Mouse (Mus musculus): Measurements from ENCODE around the gene Ssbp3. TPM values are rescaled to one million over a fixed set of nuclear protein-coding genes. Genes with fewer than 3 reads are reported as not detected.

Ssbp3 gene
- polyA plus RNA-seq, 1 experiment from 2014 or later, result 214 TPM

GRCm38 (mm10) chr4:107026451-107026850, 116.0 kb downstream of the Ssbp3 start:
- 69% methylated on average over 8 of the region's 8 CpGs for WGBS
- peak overlapping the region; percentile 9 for H3K27ac ChIP-seq
- peaks cover 46% of the 10 kb centered on the region for H3K4me1 ChIP-seq
- H3K9ac ChIP-seq, result no peak overlapping the region
- ATAC-seq (ENCODE audit: low FRiP score), result no peak
- H3K9me3 ChIP-seq, result no peaks in the 10 kb centered on the region
- no peak overlapping the region for H3K4me2 ChIP-seq
- H3K4me3 ChIP-seq (replicated peaks), result no peak overlapping the region
- peaks cover 20% of the 10 kb centered on the region for H3K27me3 ChIP-seq
- H3K36me3 ChIP-seq (replicated peaks), result peaks cover 41% of the 10 kb centered on the region

- no peaks in the 10 kb centered on the region for H3K27me3 ChIP-seq
- WGBS, result 90% methylated on average over 4 of the region's 4 CpGs
- peaks cover 93% of the 10 kb centered on the region for H3K36me3 ChIP-seq (replicated peaks)
- no peak overlapping the region for H3K4me3 ChIP-seq (replicated peaks)
- ATAC-seq (ENCODE audit: low FRiP score), result no peak
- H3K27ac ChIP-seq, result no peak overlapping the region
- no peaks in the 10 kb centered on the region for H3K9me3 ChIP-seq
- peaks cover 13% of the 10 kb centered on the region for H3K4me1 ChIP-seq
- no peak overlapping the region for H3K4me2 ChIP-seq
- H3K9ac ChIP-seq, result no peak overlapping the region
Observed at GRCm38 (mm10) chr4:107035689-107036088, 125.2 kb downstream of the Ssbp3 start.

DNA sequence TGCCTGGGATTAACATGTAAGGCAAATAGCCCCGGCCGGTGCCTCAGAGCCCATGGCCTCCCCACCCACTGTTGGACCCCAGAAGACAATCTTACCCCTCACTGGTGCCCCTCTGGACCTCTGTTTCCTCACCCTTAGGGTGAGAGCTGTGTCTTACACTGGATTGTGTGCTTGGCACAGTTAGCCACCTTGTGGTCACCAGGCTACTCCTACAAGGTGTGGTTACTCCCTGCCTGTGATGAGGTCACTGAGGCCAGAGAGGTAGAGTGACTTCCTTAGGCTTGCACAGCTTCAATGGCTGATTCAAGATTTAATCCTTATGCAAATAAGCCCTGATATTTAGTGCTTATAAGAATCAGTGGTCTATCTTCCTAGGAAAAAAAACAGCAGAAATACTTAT, 126.5 kb downstream of the Ssbp3 start:
- Histone ChIP-seq H3K36me3 (replicated peaks) (peaks cover 93% of the 10 kb centered on the region), H3K9me3 (no peaks in the 10 kb centered on the region), H3K4me2 (no peak overlapping the region), H3K27me3 (no peaks in the 10 kb centered on the region), H3K4me1 (peaks cover 13% of the 10 kb centered on the region), H3K27ac (no peak overlapping the region), H3K4me3 (replicated peaks) (no peak overlapping the region), H3K9ac (no peak overlapping the region)
- WGBS, result 93% methylated on average over 2 of the region's 2 CpGs
- peak; percentile 28; the same call in 1 of the 2 replicates for ATAC-seq (ENCODE audit: low FRiP score)

DNA sequence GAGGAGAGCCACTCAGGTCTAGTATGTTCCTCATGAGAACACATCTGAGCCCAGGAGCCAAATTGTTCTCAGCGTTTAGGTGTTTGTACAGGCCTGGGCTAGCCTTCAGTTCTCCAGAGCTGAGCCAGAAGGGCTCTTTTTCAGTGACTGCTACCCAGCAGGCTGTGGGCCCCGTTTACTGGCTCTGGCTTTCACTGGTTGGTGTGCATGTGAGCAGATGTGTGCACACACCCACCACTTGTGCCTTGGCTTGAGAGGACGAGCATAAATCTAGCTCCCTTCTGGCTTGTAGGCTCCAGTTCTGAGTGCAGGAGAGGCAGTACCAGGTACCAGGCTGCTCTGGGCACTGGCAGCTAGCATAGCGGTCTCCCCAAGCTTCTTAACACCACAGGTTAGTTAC, 127.8 kb downstream of the Ssbp3 start:
- ATAC-seq (ENCODE audit: low FRiP score), result no peak
- Histone ChIP-seq H3K4me1 (peaks cover 13% of the 10 kb centered on the region), H3K4me2 (no peak overlapping the region), H3K27ac (peak overlapping the region; percentile 63; the same call in 1 of the 2 replicates), H3K36me3 (replicated peaks) (peaks cover 93% of the 10 kb centered on the region), H3K9ac (no peak overlapping the region), H3K9me3 (no peaks in the 10 kb centered on the region), H3K4me3 (replicated peaks) (no peak overlapping the region), H3K27me3 (no peaks in the 10 kb centered on the region)
- WGBS, result 84% methylated on average over 4 of the region's 4 CpGs

DNA sequence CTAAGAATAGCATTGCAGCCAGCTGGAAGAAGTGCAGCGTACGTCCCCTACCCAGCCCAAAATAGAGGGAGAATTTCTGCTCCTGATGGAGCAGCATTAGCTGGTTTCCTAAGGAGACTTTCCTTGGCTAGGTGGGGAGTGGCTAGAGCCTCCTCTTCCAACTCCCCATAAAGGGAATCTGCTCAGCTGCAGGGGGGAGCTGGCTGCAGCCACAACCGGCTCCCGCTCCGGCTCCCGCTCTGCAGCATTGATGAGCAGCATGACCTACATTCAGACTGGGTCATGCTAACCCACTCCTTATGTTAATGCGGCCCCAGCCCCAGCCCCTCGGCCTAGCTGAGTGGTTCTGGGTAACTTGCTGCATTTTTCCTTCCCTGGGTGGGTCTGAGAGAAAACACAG, 128.8 kb downstream of the Ssbp3 start:
- Histone ChIP-seq H3K4me2 (no peak overlapping the region), H3K4me3 (replicated peaks) (no peak overlapping the region), H3K9ac (no peak overlapping the region), H3K27ac (peak overlapping the region; percentile 63), H3K36me3 (replicated peaks) (peaks cover 95% of the 10 kb centered on the region), H3K9me3 (no peaks in the 10 kb centered on the region), H3K4me1 (peaks cover 13% of the 10 kb centered on the region), H3K27me3 (no peaks in the 10 kb centered on the region)
- peak; percentile 58 for ATAC-seq (ENCODE audit: low FRiP score)
- 58% methylated on average over 8 of the region's 8 CpGs for WGBS

GRCm38 (mm10) chr4:107042304-107042703, 131.8 kb downstream of the Ssbp3 start:
- ATAC-seq (ENCODE audit: low FRiP score), result no peak
- peaks cover 13% of the 10 kb centered on the region for H3K4me1 ChIP-seq
- H3K27me3 ChIP-seq, result no peaks in the 10 kb centered on the region
- H3K9ac ChIP-seq, result no peak overlapping the region
- 95% methylated on average over 6 of the region's 6 CpGs for WGBS
- no peak overlapping the region for H3K4me3 ChIP-seq (replicated peaks)
- no peaks in the 10 kb centered on the region for H3K9me3 ChIP-seq
- H3K4me2 ChIP-seq, result no peak overlapping the region
- H3K36me3 ChIP-seq (replicated peaks), result peaks cover 93% of the 10 kb centered on the region
- H3K27ac ChIP-seq, result no peak overlapping the region

GRCm38 (mm10) chr4:107045188-107045587, 134.7 kb downstream of the Ssbp3 start:
- Histone ChIP-seq H3K9ac (no peak overlapping the region), H3K4me3 (replicated peaks) (no peak overlapping the region), H3K36me3 (replicated peaks) (peaks cover 87% of the 10 kb centered on the region), H3K27ac (no peak overlapping the region), H3K4me2 (no peak overlapping the region), H3K27me3 (no peaks in the 10 kb centered on the region), H3K9me3 (no peaks in the 10 kb centered on the region), H3K4me1 (no peaks in the 10 kb centered on the region)
- no peak for ATAC-seq (ENCODE audit: low FRiP score)
- WGBS, result 98% methylated on average over 13 of the region's 13 CpGs

GRCm38 (mm10) chr4:107047806-107048205, 137.3 kb downstream of the Ssbp3 start:
- Histone ChIP-seq H3K4me3 (replicated peaks) (no peak overlapping the region), H3K9ac (no peak overlapping the region), H3K36me3 (replicated peaks) (peaks cover 62% of the 10 kb centered on the region), H3K4me1 (peaks cover 3% of the 10 kb centered on the region; the same call in 1 of the 2 replicates), H3K27ac (no peak overlapping the region), H3K27me3 (no peaks in the 10 kb centered on the region), H3K9me3 (no peaks in the 10 kb centered on the region), H3K4me2 (no peak overlapping the region)
- no peak for ATAC-seq (ENCODE audit: low FRiP score)
- 94% methylated on average over 5 of the region's 5 CpGs for WGBS

DNA sequence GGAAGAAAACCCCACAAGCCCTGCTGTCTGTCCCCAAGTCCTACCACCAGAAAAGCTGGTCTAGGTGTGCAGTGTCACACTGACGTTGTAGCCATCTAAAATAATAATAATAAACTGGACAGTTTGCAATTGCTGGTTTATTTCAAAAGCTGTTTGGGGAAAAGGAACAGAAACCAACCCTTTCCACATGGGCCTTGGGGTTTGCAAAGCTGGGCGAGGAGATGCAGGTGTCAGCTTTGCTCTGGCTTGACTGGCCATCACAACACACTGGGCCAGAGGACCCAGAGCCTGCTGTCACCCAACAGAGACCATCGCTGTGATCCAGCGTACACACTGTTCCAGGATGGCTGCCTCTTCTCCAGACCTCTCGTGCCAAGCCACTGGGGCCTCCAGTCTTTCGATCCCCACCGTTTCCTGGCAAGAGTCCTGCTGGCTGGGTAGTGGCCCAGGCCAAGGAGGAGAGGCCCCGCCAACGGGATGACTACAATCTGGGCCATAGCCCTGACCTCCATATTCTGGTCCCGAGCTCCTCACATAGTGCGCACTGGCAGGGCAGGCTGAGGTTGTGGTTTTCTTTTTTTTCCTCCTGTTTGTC, 138.2 kb downstream of the Ssbp3 start:
- Histone ChIP-seq H3K4me1 (peaks cover 3% of the 10 kb centered on the region; the same call in 1 of the 2 replicates), H3K36me3 (replicated peaks) (peaks cover 55% of the 10 kb centered on the region), H3K9me3 (no peaks in the 10 kb centered on the region), H3K9ac (no peak overlapping the region), H3K27ac (no peak overlapping the region), H3K27me3 (no peaks in the 10 kb centered on the region), H3K4me2 (no peak overlapping the region), H3K4me3 (replicated peaks) (no peak overlapping the region)
- no peak for ATAC-seq (ENCODE audit: low FRiP score)
- 90% methylated on average over 11 of the region's 11 CpGs for WGBS

DNA sequence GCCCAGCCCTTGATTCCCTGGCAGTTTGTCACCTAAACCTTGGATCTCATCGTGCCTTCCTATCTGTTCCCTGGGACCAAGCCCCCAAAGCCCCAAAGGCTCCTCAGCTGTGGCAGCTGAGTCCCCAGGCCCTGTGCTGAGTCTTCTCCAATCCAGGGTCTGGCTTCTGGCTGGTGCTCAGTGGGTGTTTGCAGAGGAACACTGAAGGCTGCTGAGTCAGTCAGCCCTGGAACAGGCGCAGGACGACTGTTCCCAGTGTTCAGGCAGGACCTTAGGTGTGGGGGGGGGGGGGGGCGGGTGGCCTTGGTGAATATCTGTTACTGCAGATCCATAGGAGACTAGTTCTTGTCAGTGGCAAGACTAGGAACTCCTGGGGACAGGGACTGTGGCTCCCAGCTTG, 141.4 kb downstream of the Ssbp3 start:
- no peak overlapping the region for H3K4me2 ChIP-seq
- no peak for ATAC-seq (ENCODE audit: low FRiP score)
- H3K4me3 ChIP-seq (replicated peaks), result no peak overlapping the region
- H3K27ac ChIP-seq, result no peak overlapping the region
- H3K4me1 ChIP-seq, result peaks cover 3% of the 10 kb centered on the region; the same call in 1 of the 2 replicates
- no peaks in the 10 kb centered on the region for H3K27me3 ChIP-seq
- H3K9me3 ChIP-seq, result no peaks in the 10 kb centered on the region
- no peak overlapping the region for H3K9ac ChIP-seq
- 46% methylated on average over 4 of the region's 4 CpGs for WGBS
- H3K36me3 ChIP-seq (replicated peaks), result peaks cover 42% of the 10 kb centered on the region

DNA sequence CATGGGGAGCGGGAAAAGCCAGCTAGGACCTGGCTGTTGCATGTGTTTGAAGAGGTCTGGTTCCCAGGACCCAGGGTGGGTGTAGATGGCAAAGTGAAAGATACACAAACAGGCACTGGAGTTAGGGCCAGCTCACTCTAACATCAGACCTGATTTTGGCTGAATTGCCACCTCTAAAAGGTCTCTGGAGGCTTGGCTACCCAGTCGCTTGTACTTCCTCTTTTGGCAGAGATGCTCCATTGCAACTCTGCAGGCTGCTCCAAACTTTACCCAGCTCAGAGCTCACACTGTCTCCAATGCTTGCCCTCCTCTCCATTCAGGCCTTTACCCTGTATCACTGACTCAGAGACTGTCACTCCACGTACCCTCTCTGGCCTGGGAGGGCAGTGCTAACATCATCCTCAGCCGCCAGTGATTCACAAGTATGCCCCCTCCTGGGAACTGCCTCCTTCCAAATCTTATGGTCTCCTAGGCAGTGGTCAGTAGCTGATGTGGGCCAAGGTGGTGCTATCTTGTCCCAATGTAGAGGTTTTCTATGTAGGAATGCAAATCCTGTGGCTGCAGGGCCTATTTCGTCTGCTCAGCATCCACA, 142.6 kb downstream of the Ssbp3 start:
- no peak overlapping the region for H3K9ac ChIP-seq
- H3K27ac ChIP-seq, result 0 out of 2 replicates have a peak overlapping the region, but pooled peaks have one; percentile 3
- ATAC-seq (ENCODE audit: low FRiP score), result no peak
- H3K4me1 ChIP-seq, result peaks cover 3% of the 10 kb centered on the region; the same call in 1 of the 2 replicates
- H3K9me3 ChIP-seq, result no peaks in the 10 kb centered on the region
- H3K4me3 ChIP-seq (replicated peaks), result no peak overlapping the region
- 54% methylated on average over 5 of the region's 5 CpGs for WGBS
- no peaks in the 10 kb centered on the region for H3K27me3 ChIP-seq
- no peak overlapping the region for H3K4me2 ChIP-seq
- peaks cover 43% of the 10 kb centered on the region for H3K36me3 ChIP-seq (replicated peaks)

GRCm38 (mm10) chr4:107056088-107056487, 145.6 kb downstream of the Ssbp3 start:
- Histone ChIP-seq H3K4me2 (no peak overlapping the region), H3K4me3 (replicated peaks) (no peak overlapping the region), H3K36me3 (replicated peaks) (peaks cover 58% of the 10 kb centered on the region), H3K9ac (no peak overlapping the region), H3K9me3 (no peaks in the 10 kb centered on the region), H3K27ac (no peak overlapping the region), H3K4me1 (peaks cover 3% of the 10 kb centered on the region; the same call in 1 of the 2 replicates), H3K27me3 (no peaks in the 10 kb centered on the region)
- WGBS, result 89% methylated on average over 3 of the region's 3 CpGs
- no peak for ATAC-seq (ENCODE audit: low FRiP score)

DNA sequence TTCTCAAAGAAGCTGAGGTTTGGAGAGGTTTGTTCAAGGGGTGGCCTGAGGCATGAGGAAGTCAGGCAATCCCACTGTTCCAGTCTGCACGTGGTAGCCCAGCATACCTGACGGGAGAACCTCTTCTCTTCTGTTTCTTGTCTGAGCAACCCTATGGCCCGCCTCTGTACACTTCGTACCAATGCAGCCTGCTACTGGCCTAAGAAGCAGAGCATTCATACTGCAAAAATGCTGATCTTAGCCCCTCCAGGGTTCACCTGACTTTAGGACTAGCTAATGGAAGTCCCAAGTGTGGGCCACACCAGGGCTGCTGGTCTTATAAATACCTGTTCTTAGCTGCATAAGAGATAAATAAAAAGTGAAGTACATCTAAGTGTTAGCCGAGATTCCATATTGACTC, 147.8 kb downstream of the Ssbp3 start:
- no peaks in the 10 kb centered on the region for H3K4me1 ChIP-seq
- ATAC-seq (ENCODE audit: low FRiP score), result no peak
- no peak overlapping the region for H3K4me2 ChIP-seq
- H3K36me3 ChIP-seq (replicated peaks), result peaks cover 76% of the 10 kb centered on the region
- H3K9me3 ChIP-seq, result no peaks in the 10 kb centered on the region
- no peak overlapping the region for H3K9ac ChIP-seq
- WGBS, result 87% methylated on average over 5 of the region's 5 CpGs
- no peak overlapping the region for H3K27ac ChIP-seq
- H3K4me3 ChIP-seq (replicated peaks), result no peak overlapping the region
- no peaks in the 10 kb centered on the region for H3K27me3 ChIP-seq
